24 mouse cellular contexts compared by ENCODE assay signal in genomic region chr12:108135610-108136208, GRCm38 (mm10). TPM values are rescaled to one million over a fixed set of nuclear protein-coding genes. Genes with fewer than 3 reads are reported as not detected.
DNase-seq lines count a peak whose midpoint lies in the region; ATAC-seq lines count a peak whose summit lies in the region.
"Had no signal": no experiment of that assay in that cellular context is flagged by ENCODE, and none has a peak within 500 bp of the region (broad histone marks: within the 10 kb centered on the region; RNA-seq: fewer than 3 reads in every experiment).

No protein-coding gene starts in this region.

- peak; percentile 55 for DNase-seq in embryonic facial prominence, embryonic 14.5 days (ENCODE audit: low spot score)
- DNase-seq in embryonic facial prominence, embryonic 10.5 days (ENCODE audit: low spot score) = no peak
- DNase-seq in kidney, postnatal 36 days = peak; percentile 23 to 40
- DNase-seq in kidney, postnatal 10 days = no peak
- peak; percentile 64 to 72 for DNase-seq in gastrocnemius, adult 8-10 months (ENCODE audit: low spot score in 2 of 2)
- peak; percentile 87 for DNase-seq in skeletal muscle tissue, adult 2 months (ENCODE audit: low read depth, low spot score)
- no peak for DNase-seq in embryo, embryonic 10.5 days (ENCODE audit: low spot score)
- DNase-seq: adrenal gland, postnatal 25 days; cerebellum, postnatal 14 days; heart, postnatal 36 days; kidney, adult 18-20 months; lung, adult 18-20 months; lung, postnatal 14 days; thymus, postnatal 4 days had no signal

- no peak overlapping the region for H3K4me3 ChIP-seq in embryonic facial prominence, embryonic 14.5 days (ENCODE audit: low read depth, low read length)
- no peak overlapping the region for H3K4me3 ChIP-seq in embryonic facial prominence, embryonic 10.5 days
- H3K4me3 ChIP-seq: embryonic facial prominence, embryonic 13.5 days; forebrain, embryonic 13.5 days; heart, embryonic 15.5 days; hindbrain, embryonic 13.5 days; liver, embryonic 12.5 days; midbrain, embryonic 13.5 days; neural tube, embryonic 12.5 days; stomach, embryonic 15.5 days had no signal

- ATAC-seq in embryonic facial prominence, embryonic 14.5 days (ENCODE audit: low read depth) = peak; percentile 63; the same call in 1 of the 2 replicates
- ATAC-seq: CD4-positive, CD25-positive, alpha-beta regulatory T cell, adult 4 months; forebrain, embryonic 13.5 days; inflammation-experienced regulatory T-cells, adult 6 months; liver, embryonic 12.5 days; midbrain, embryonic 13.5 days had no signal

- peaks cover 58% of the 10 kb centered on the region for H3K36me3 ChIP-seq in embryonic facial prominence, embryonic 14.5 days (ENCODE audit: control insufficient read depth, insufficient read depth, low read length)
- H3K36me3 ChIP-seq in embryonic facial prominence, embryonic 10.5 days (replicated peaks) = peaks cover 61% of the 10 kb centered on the region

- no peak overlapping the region for H3K4me2 ChIP-seq in embryonic facial prominence, embryonic 14.5 days (ENCODE audit: low read depth, low read length)
- H3K4me2 ChIP-seq: embryonic facial prominence, embryonic 13.5 days; forebrain, embryonic 13.5 days; heart, embryonic 15.5 days; hindbrain, embryonic 13.5 days; liver, embryonic 12.5 days; midbrain, embryonic 13.5 days; neural tube, embryonic 12.5 days; stomach, embryonic 15.5 days had no signal

- no peak overlapping the region for H3K9ac ChIP-seq in embryonic facial prominence, embryonic 14.5 days (ENCODE audit: low read depth, low read length)
- H3K9ac ChIP-seq: embryonic facial prominence, embryonic 13.5 days; forebrain, embryonic 13.5 days; heart, embryonic 15.5 days; hindbrain, embryonic 13.5 days; liver, embryonic 12.5 days; midbrain, embryonic 13.5 days; neural tube, embryonic 12.5 days; stomach, embryonic 15.5 days had no signal

- H3K9me3 ChIP-seq in embryonic facial prominence, embryonic 14.5 days (ENCODE audit: control insufficient read depth, low read length) = 0 out of 2 replicates have a peak, but pooled peaks cover under 1% of the 10 kb centered on the region
- no peaks in the 10 kb centered on the region for H3K9me3 ChIP-seq in embryonic facial prominence, embryonic 10.5 days
- H3K9me3 ChIP-seq: embryonic facial prominence, embryonic 13.5 days; forebrain, embryonic 13.5 days; heart, embryonic 15.5 days; hindbrain, embryonic 13.5 days; liver, embryonic 12.5 days; midbrain, embryonic 13.5 days; neural tube, embryonic 12.5 days; stomach, embryonic 15.5 days had no signal

- no peak overlapping the region for H3K27ac ChIP-seq in embryonic facial prominence, embryonic 14.5 days (replicated peaks; ENCODE audit: low read depth, low read length)
- H3K27ac ChIP-seq in embryonic facial prominence, embryonic 10.5 days (replicated peaks) = no peak overlapping the region
- H3K27ac ChIP-seq: embryonic facial prominence, embryonic 13.5 days; forebrain, embryonic 13.5 days; heart, embryonic 15.5 days; liver, embryonic 12.5 days; midbrain, embryonic 13.5 days; neural tube, embryonic 12.5 days; stomach, embryonic 15.5 days had no signal

- no peaks in the 10 kb centered on the region for H3K4me1 ChIP-seq in embryonic facial prominence, embryonic 14.5 days (ENCODE audit: control insufficient read depth, insufficient read depth, low read length)
- peaks cover 11% of the 10 kb centered on the region for H3K4me1 ChIP-seq in embryonic facial prominence, embryonic 10.5 days
- H3K4me1 ChIP-seq: embryonic facial prominence, embryonic 13.5 days; forebrain, embryonic 13.5 days; heart, embryonic 15.5 days; midbrain, embryonic 13.5 days; neural tube, embryonic 12.5 days; stomach, embryonic 15.5 days had no signal

- no peaks in the 10 kb centered on the region for H3K27me3 ChIP-seq in embryonic facial prominence, embryonic 14.5 days (replicated peaks; ENCODE audit: control insufficient read depth, insufficient read depth, low read length)
- H3K27me3 ChIP-seq in embryonic facial prominence, embryonic 10.5 days (replicated peaks; ENCODE audit: low read depth, poor library complexity, severe bottlenecking) = no peaks in the 10 kb centered on the region
- H3K27me3 ChIP-seq: embryonic facial prominence, embryonic 13.5 days; forebrain, embryonic 13.5 days; heart, embryonic 15.5 days; hindbrain, embryonic 13.5 days; liver, embryonic 12.5 days; midbrain, embryonic 13.5 days; neural tube, embryonic 12.5 days; stomach, embryonic 15.5 days had no signal

- WGBS in embryonic facial prominence, embryonic 14.5 days = 84% methylated on average over 6 of the region's 6 CpGs
- 82% methylated on average over 6 of the region's 6 CpGs for WGBS in embryonic facial prominence, embryonic 10.5 days

RNA-seq across cellular contexts. Expression of gene Setd3, which starts 43.4 kb away (rescaled TPM):
- 74.3 and 79.8 TPM in 2 replicates for polyA plus RNA-seq in embryonic facial prominence, embryonic 14.5 days (2014; fragmentation: Nextera tagmentation; extraction: Ambion mirVana)
- 79.6 and 81.5 TPM in 2 replicates for polyA plus RNA-seq in embryonic facial prominence, embryonic 10.5 days (2016; fragmentation: Nextera tagmentation; extraction: Ambion mirVana)
- 100 to 1,000 TPM; 111 to 120 (median 117) TPM for total RNA-seq in gastrocnemius, adult 8-10 months (2022)

RNA-seq across cellular contexts. Expression of gene Ccnk, which starts 43.7 kb away (rescaled TPM):
- 5.1 and 5.9 TPM in 2 replicates for polyA plus RNA-seq in embryonic facial prominence, embryonic 14.5 days (2014; fragmentation: Nextera tagmentation; extraction: Ambion mirVana)
- polyA plus RNA-seq in embryonic facial prominence, embryonic 10.5 days (2016; fragmentation: Nextera tagmentation; extraction: Ambion mirVana) = 2.7 and 3.2 TPM in 2 replicates
- 100 to 1,000 TPM; 133 to 150 (median 139) TPM for total RNA-seq in gastrocnemius, adult 8-10 months (2022)

Comparison
In these comparisons a context has a peak if more than half of its experiments do, and no peak if none do; other contexts are left out.
1. DNase-seq: peak in embryonic facial prominence, embryonic 14.5 days (single experiment), kidney, postnatal 36 days (2 of 2), gastrocnemius, adult 8-10 months (2 of 2) and skeletal muscle tissue, adult 2 months (single experiment); none in embryonic facial prominence, embryonic 10.5 days (single experiment), kidney, postnatal 10 days (single experiment) and embryo, embryonic 10.5 days (single experiment).